Mouse (Mus musculus): ENCODE data around the gene Trim50. TPM values are rescaled to one million over a fixed set of nuclear protein-coding genes. Genes with fewer than 3 reads are reported as not detected.

Gene Trim50
- polyA plus RNA-seq, 1 experiment from 2014 or later = not detected

DNA sequence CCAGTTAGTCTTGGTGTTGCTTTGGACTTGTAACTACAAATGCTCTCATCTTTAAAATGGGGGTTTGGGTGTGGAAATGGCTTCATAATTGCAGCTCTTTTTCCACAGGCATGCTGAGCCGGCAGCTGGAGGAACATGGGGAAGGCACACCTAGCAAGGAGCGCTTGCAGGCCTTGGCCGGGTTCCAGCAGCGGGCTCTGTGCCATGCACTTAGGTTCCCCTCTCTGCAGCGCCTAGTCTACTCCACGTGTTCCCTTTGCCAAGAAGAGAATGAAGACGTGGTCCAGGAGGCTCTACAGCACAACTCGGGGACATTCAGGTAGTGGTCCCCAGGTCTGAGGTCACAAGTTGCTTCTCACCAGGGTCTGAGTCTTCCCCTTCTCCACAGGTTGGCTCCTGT is 22.1 kb downstream of the Trim50 start:
- no peak for DNase-seq (ENCODE audit: low spot score)
- H3K9me3 ChIP-seq (ENCODE audit: control insufficient read depth, low read length) = no peaks in the 10 kb centered on the region
- WGBS = 91% methylated on average over 8 of the region's 8 CpGs

GRCm38 (mm10) chr5:135376341-135376740 is 23.2 kb downstream of the Trim50 start:
- no peak overlapping the region for H3K4me3 ChIP-seq (ENCODE audit: low read depth, low read length)
- H3K27ac ChIP-seq (ENCODE audit: low read depth, low read length) = no peak overlapping the region
- no peaks in the 10 kb centered on the region for H3K27me3 ChIP-seq (ENCODE audit: control insufficient read depth, insufficient read depth, low read length)
- H3K4me1 ChIP-seq (ENCODE audit: control insufficient read depth, insufficient read depth, low read length) = no peaks in the 10 kb centered on the region
- no peak overlapping the region for H3K4me2 ChIP-seq (ENCODE audit: low read depth)
- no peak for DNase-seq (ENCODE audit: low spot score)
- 66% methylated on average over 2 of the region's 2 CpGs for WGBS
- H3K36me3 ChIP-seq (ENCODE audit: control insufficient read depth, insufficient read depth, low read length) = peaks cover 30% of the 10 kb centered on the region
- no peak overlapping the region for H3K9ac ChIP-seq (ENCODE audit: low read length)
- ATAC-seq (ENCODE audit: insufficient read depth, low FRiP score, low TSS enrichment) = no peak
- no peaks in the 10 kb centered on the region for H3K9me3 ChIP-seq (ENCODE audit: control insufficient read depth, low read length)

More for the DNA sequence above, 22.1 kb downstream of the Trim50 start:
- no peak for ATAC-seq (ENCODE audit: insufficient read depth, low FRiP score, low TSS enrichment)
- Histone ChIP-seq H3K4me3 (ENCODE audit: low read depth, low read length) (no peak overlapping the region), H3K4me2 (ENCODE audit: low read depth) (no peak overlapping the region), H3K27ac (ENCODE audit: low read depth, low read length) (no peak overlapping the region), H3K27me3 (ENCODE audit: control insufficient read depth, insufficient read depth, low read length) (no peaks in the 10 kb centered on the region), H3K4me1 (ENCODE audit: control insufficient read depth, insufficient read depth, low read length) (peaks cover 4% of the 10 kb centered on the region; the same call in 1 of the 2 replicates), H3K9ac (ENCODE audit: low read length) (no peak overlapping the region), H3K36me3 (ENCODE audit: control insufficient read depth, insufficient read depth, low read length) (peaks cover 23% of the 10 kb centered on the region)

GRCm38 (mm10) chr5:135380681-135381080 is 27.6 kb downstream of the Trim50 start:
- H3K36me3 ChIP-seq (ENCODE audit: control insufficient read depth, insufficient read depth, low read length) = peaks cover 40% of the 10 kb centered on the region
- WGBS = 91% methylated on average over 4 of the region's 4 CpGs
- no peak for ATAC-seq (ENCODE audit: insufficient read depth, low FRiP score, low TSS enrichment)
- no peak for DNase-seq (ENCODE audit: low spot score)
- no peaks in the 10 kb centered on the region for H3K4me1 ChIP-seq (ENCODE audit: control insufficient read depth, insufficient read depth, low read length)
- no peak overlapping the region for H3K4me3 ChIP-seq (ENCODE audit: low read depth, low read length)
- H3K27me3 ChIP-seq (ENCODE audit: control insufficient read depth, insufficient read depth, low read length) = no peaks in the 10 kb centered on the region
- no peak overlapping the region for H3K4me2 ChIP-seq (ENCODE audit: low read depth)
- no peak overlapping the region for H3K9ac ChIP-seq (ENCODE audit: low read length)
- no peak overlapping the region for H3K27ac ChIP-seq (ENCODE audit: low read depth, low read length)
- H3K9me3 ChIP-seq (ENCODE audit: control insufficient read depth, low read length) = no peaks in the 10 kb centered on the region

- H3K4me2 ChIP-seq (ENCODE audit: low read depth) = no peak overlapping the region
- peaks cover 38% of the 10 kb centered on the region for H3K36me3 ChIP-seq (ENCODE audit: control insufficient read depth, insufficient read depth, low read length)
- H3K4me3 ChIP-seq (ENCODE audit: low read depth, low read length) = no peak overlapping the region
- WGBS = 95% methylated on average over 10 of the region's 10 CpGs
- no peaks in the 10 kb centered on the region for H3K4me1 ChIP-seq (ENCODE audit: control insufficient read depth, insufficient read depth, low read length)
- no peaks in the 10 kb centered on the region for H3K27me3 ChIP-seq (ENCODE audit: control insufficient read depth, insufficient read depth, low read length)
- no peak for ATAC-seq (ENCODE audit: insufficient read depth, low FRiP score, low TSS enrichment)
- no peak overlapping the region for H3K9ac ChIP-seq (ENCODE audit: low read length)
- DNase-seq (ENCODE audit: low spot score) = no peak
- H3K27ac ChIP-seq (ENCODE audit: low read depth, low read length) = no peak overlapping the region
- no peaks in the 10 kb centered on the region for H3K9me3 ChIP-seq (ENCODE audit: control insufficient read depth, low read length)
Measured at GRCm38 (mm10) chr5:135381356-135381925, 28.3 kb downstream of the Trim50 start.

DNA sequence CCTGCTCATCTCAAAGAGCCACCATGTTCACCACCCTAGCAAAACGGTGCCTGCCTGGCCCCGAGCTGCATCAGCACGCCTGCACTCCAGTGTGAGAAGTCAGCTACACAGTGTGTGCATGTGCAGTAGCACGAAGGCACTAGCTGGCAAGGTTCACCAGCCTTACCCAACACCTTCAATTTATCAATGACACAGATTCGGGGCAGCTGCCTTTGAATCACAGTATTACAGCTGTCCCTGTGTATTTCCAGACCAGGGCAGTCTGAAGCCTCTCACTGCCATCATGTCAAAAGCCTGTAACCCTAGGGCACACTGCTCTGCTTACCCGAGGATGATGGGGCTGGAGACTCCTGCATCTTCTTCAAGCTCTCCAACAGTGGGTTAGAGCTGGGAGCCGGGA is 29.7 kb downstream of the Trim50 start:
- Histone ChIP-seq H3K9ac (ENCODE audit: low read length) (no peak overlapping the region), H3K9me3 (ENCODE audit: control insufficient read depth, low read length) (no peaks in the 10 kb centered on the region), H3K4me2 (ENCODE audit: low read depth) (no peak overlapping the region), H3K4me3 (ENCODE audit: low read depth, low read length) (no peak overlapping the region), H3K27ac (ENCODE audit: low read depth, low read length) (no peak overlapping the region), H3K27me3 (ENCODE audit: control insufficient read depth, insufficient read depth, low read length) (no peaks in the 10 kb centered on the region), H3K4me1 (ENCODE audit: control insufficient read depth, insufficient read depth, low read length) (no peaks in the 10 kb centered on the region), H3K36me3 (ENCODE audit: control insufficient read depth, insufficient read depth, low read length) (peaks cover 48% of the 10 kb centered on the region)
- ATAC-seq (ENCODE audit: insufficient read depth, low FRiP score, low TSS enrichment) = no peak
- 93% methylated on average over 7 of the region's 7 CpGs for WGBS
- no peak for DNase-seq (ENCODE audit: low spot score)

GRCm38 (mm10) chr5:135383771-135384170 is 30.7 kb downstream of the Trim50 start:
- no peaks in the 10 kb centered on the region for H3K9me3 ChIP-seq (ENCODE audit: control insufficient read depth, low read length)
- 88% methylated on average over 10 of the region's 10 CpGs for WGBS
- H3K9ac ChIP-seq (ENCODE audit: low read length) = no peak overlapping the region
- peaks cover 49% of the 10 kb centered on the region for H3K36me3 ChIP-seq (ENCODE audit: control insufficient read depth, insufficient read depth, low read length)
- H3K4me1 ChIP-seq (ENCODE audit: control insufficient read depth, insufficient read depth, low read length) = no peaks in the 10 kb centered on the region
- no peaks in the 10 kb centered on the region for H3K27me3 ChIP-seq (ENCODE audit: control insufficient read depth, insufficient read depth, low read length)
- H3K4me3 ChIP-seq (ENCODE audit: low read depth, low read length) = no peak overlapping the region
- no peak overlapping the region for H3K27ac ChIP-seq (ENCODE audit: low read depth, low read length)
- ATAC-seq (ENCODE audit: insufficient read depth, low FRiP score, low TSS enrichment) (no peak), DNase-seq (ENCODE audit: low spot score) (no peak)
- H3K4me2 ChIP-seq (ENCODE audit: low read depth) = no peak overlapping the region

- Histone ChIP-seq H3K4me2 (ENCODE audit: low read depth) (peak within 1 kb of the TSS; percentile 60), H3K4me3 (ENCODE audit: low read depth, low read length) (peak within 1 kb of the TSS; percentile 99), H3K27me3 (ENCODE audit: control insufficient read depth, insufficient read depth, low read length) (no peaks in the 10 kb centered on the region), H3K4me1 (ENCODE audit: control insufficient read depth, insufficient read depth, low read length) (peaks cover 4% of the 10 kb centered on the region; the same call in 1 of the 2 replicates), H3K9ac (ENCODE audit: low read length) (peak within 1 kb of the TSS; percentile 96), H3K9me3 (ENCODE audit: control insufficient read depth, low read length) (no peaks in the 10 kb centered on the region), H3K36me3 (ENCODE audit: control insufficient read depth, insufficient read depth, low read length) (peaks cover 14% of the 10 kb centered on the region), H3K27ac (ENCODE audit: low read depth, low read length) (peak within 1 kb of the TSS; percentile 70)
- WGBS = under 1% methylated on average over 94 of the region's 110 CpGs
- DNase-seq (ENCODE audit: low spot score) (peak; percentile 92), ATAC-seq (ENCODE audit: insufficient read depth, low FRiP score, low TSS enrichment) (peak; percentile 87)
Measured at GRCm38 (mm10) chr5:135394004-135394823, 41.1 kb downstream of the Trim50 start, which contains the start of gene Pom121. Gene Pom121 (minus strand): TSS chr5:135394546.

- WGBS = 56% methylated on average over 5 of the region's 5 CpGs
- H3K9ac ChIP-seq (ENCODE audit: low read length) = no peak overlapping the region
- peak; percentile 51 for DNase-seq (ENCODE audit: low spot score)
- H3K27me3 ChIP-seq (ENCODE audit: control insufficient read depth, insufficient read depth, low read length) = no peaks in the 10 kb centered on the region
- H3K27ac ChIP-seq (ENCODE audit: low read depth, low read length) = no peak overlapping the region
- H3K4me1 ChIP-seq (ENCODE audit: control insufficient read depth, insufficient read depth, low read length) = peaks cover 4% of the 10 kb centered on the region; the same call in 1 of the 2 replicates
- no peak overlapping the region for H3K4me3 ChIP-seq (ENCODE audit: low read depth, low read length)
- H3K9me3 ChIP-seq (ENCODE audit: control insufficient read depth, low read length) = no peaks in the 10 kb centered on the region
- H3K4me2 ChIP-seq (ENCODE audit: low read depth) = no peak overlapping the region
- peaks cover 8% of the 10 kb centered on the region for H3K36me3 ChIP-seq (ENCODE audit: control insufficient read depth, insufficient read depth, low read length)
- no peak for ATAC-seq (ENCODE audit: insufficient read depth, low FRiP score, low TSS enrichment)
Measured at GRCm38 (mm10) chr5:135395826-135396225, 42.7 kb downstream of the Trim50 start.

- DNase-seq (ENCODE audit: low spot score) (no peak), ATAC-seq (ENCODE audit: insufficient read depth, low FRiP score, low TSS enrichment) (no peak)
- Histone ChIP-seq H3K9ac (ENCODE audit: low read length) (no peak overlapping the region), H3K36me3 (ENCODE audit: control insufficient read depth, insufficient read depth, low read length) (no peaks in the 10 kb centered on the region), H3K27ac (ENCODE audit: low read depth, low read length) (no peak overlapping the region), H3K9me3 (ENCODE audit: control insufficient read depth, low read length) (no peaks in the 10 kb centered on the region), H3K27me3 (ENCODE audit: control insufficient read depth, insufficient read depth, low read length) (no peaks in the 10 kb centered on the region), H3K4me1 (ENCODE audit: control insufficient read depth, insufficient read depth, low read length) (no peaks in the 10 kb centered on the region), H3K4me3 (ENCODE audit: low read depth, low read length) (no peak overlapping the region), H3K4me2 (ENCODE audit: low read depth) (no peak overlapping the region)
- WGBS = 72% methylated on average over 6 of the region's 6 CpGs
Measured at GRCm38 (mm10) chr5:135399382-135399781, 46.3 kb downstream of the Trim50 start.

Measured in neural tube, embryonic 11.5 days (tissue).